Mouse (Mus musculus): ENCODE measurements around the gene Cldn18. TPM values are rescaled to one million over a fixed set of nuclear protein-coding genes. Genes with fewer than 3 reads are reported as not detected.

The Cldn18 gene
- total and polyA plus RNA-seq, 3 experiments: not detected

GRCm38 (mm10) chr9:99750272-99750671 lies 33.2 kb upstream of the Cldn18 start:
- no peak overlapping the region for H3K9ac ChIP-seq (ENCODE audit: control insufficient read depth, low read depth, low read length, poor library complexity, severe bottlenecking)
- H3K4me1 ChIP-seq (ENCODE audit: control insufficient read depth in 1 of 2, insufficient read depth in 2 of 2, low read length in 2 of 2): no peaks in the 10 kb centered on the region
- TF ChIP-seq TAL1 (IDR thresholded peaks at IDR 0.05; ENCODE audit: low read length): no peak
- TF ChIP-seq HCFC1 (IDR thresholded peaks at IDR 0.05; ENCODE audit: low read depth, low read length): no peak
- no peak for TF ChIP-seq BHLHE40 (IDR thresholded peaks at IDR 0.05; ENCODE audit: borderline replicate concordance, low read depth, low read length)
- TF ChIP-seq CHD2 (IDR thresholded peaks at IDR 0.05; ENCODE audit: low read length): no peak
- TF ChIP-seq UBTF (IDR thresholded peaks at IDR 0.05; ENCODE audit: borderline replicate concordance, insufficient read depth, low read depth, low read length): no peak
- TF ChIP-seq POLR2AphosphoS2 (IDR thresholded peaks at IDR 0.05; ENCODE audit: low read length): no peak
- no peak overlapping the region for H3K27ac ChIP-seq (ENCODE audit: control insufficient read depth, low read depth, low read length)
- H3K79me2 ChIP-seq (ENCODE audit: control insufficient read depth, insufficient read depth, low read length, poor library complexity): no peaks in the 10 kb centered on the region
- H3K4me3 ChIP-seq (ENCODE audit: control insufficient read depth in 1 of 2, insufficient read depth in 1 of 2, low read depth in 2 of 2, low read length in 2 of 2): no peak overlapping the region
- no peak for DNase-seq (ENCODE audit: low read depth, low spot score)
- no peaks in the 10 kb centered on the region for H3K27me3 ChIP-seq (ENCODE audit: control insufficient read depth in 1 of 2, insufficient read depth in 2 of 2, low read length in 2 of 2)
- H3K9me3 ChIP-seq (replicated peaks; ENCODE audit: insufficient read depth, low read length): no peaks in the 10 kb centered on the region
- no peaks in the 10 kb centered on the region for H3K36me3 ChIP-seq (ENCODE audit: control insufficient read depth in 1 of 2, insufficient read depth in 2 of 2, low read length in 2 of 2)

DNA sequence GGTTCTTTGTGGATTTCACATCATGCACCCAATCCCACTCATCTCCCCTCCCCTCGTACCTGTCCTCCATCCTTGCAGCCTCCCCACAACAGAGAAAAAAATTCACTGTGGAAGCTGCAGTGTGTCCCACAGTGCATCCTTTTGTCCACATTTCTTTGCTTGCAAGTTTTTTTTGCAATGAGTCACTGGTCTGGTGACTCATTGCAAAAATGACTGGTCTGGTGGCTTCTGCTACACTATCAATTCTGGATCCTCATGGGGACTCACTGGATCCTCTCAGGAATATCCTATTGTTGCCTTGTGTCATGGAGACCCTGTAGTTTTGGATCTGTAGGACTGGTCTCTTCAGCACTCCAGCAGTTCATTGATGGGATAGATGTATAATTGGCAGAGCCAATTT lies 31.2 kb upstream of the Cldn18 start:
- Histone ChIP-seq H3K4me3 (ENCODE audit: control insufficient read depth in 1 of 2, insufficient read depth in 1 of 2, low read depth in 2 of 2, low read length in 2 of 2) (no peak overlapping the region), H3K79me2 (ENCODE audit: control insufficient read depth, insufficient read depth, low read length, poor library complexity) (no peaks in the 10 kb centered on the region), H3K27ac (ENCODE audit: control insufficient read depth, low read depth, low read length) (no peak overlapping the region), H3K27me3 (ENCODE audit: control insufficient read depth in 1 of 2, insufficient read depth in 2 of 2, low read length in 2 of 2) (no peaks in the 10 kb centered on the region), H3K4me1 (ENCODE audit: control insufficient read depth in 1 of 2, insufficient read depth in 2 of 2, low read length in 2 of 2) (no peaks in the 10 kb centered on the region), H3K36me3 (ENCODE audit: control insufficient read depth in 1 of 2, insufficient read depth in 2 of 2, low read length in 2 of 2) (no peaks in the 10 kb centered on the region), H3K9me3 (replicated peaks; ENCODE audit: insufficient read depth, low read length) (no peaks in the 10 kb centered on the region), H3K9ac (ENCODE audit: control insufficient read depth, low read depth, low read length, poor library complexity, severe bottlenecking) (no peak overlapping the region)
- no peak for TF ChIP-seq TCF12 (IDR thresholded peaks at IDR 0.05; ENCODE audit: low read depth, low read length)
- no peak for TF ChIP-seq E2F4 (IDR thresholded peaks at IDR 0.05; ENCODE audit: borderline replicate concordance, low read depth, low read length)
- no peak for TF ChIP-seq SIN3A (IDR thresholded peaks at IDR 0.05; ENCODE audit: low read length)
- no peak for DNase-seq (ENCODE audit: low read depth, low spot score)

GRCm38 (mm10) chr9:99747731-99748130 lies 30.7 kb upstream of the Cldn18 start:
- Histone ChIP-seq H3K36me3 (ENCODE audit: control insufficient read depth in 1 of 2, insufficient read depth in 2 of 2, low read length in 2 of 2) (no peaks in the 10 kb centered on the region), H3K9me3 (replicated peaks; ENCODE audit: insufficient read depth, low read length) (no peaks in the 10 kb centered on the region), H3K4me3 (ENCODE audit: control insufficient read depth in 1 of 2, insufficient read depth in 1 of 2, low read depth in 2 of 2, low read length in 2 of 2) (no peak overlapping the region), H3K27ac (ENCODE audit: control insufficient read depth, low read depth, low read length) (no peak overlapping the region), H3K9ac (ENCODE audit: control insufficient read depth, low read depth, low read length, poor library complexity, severe bottlenecking) (no peak overlapping the region), H3K79me2 (ENCODE audit: control insufficient read depth, insufficient read depth, low read length, poor library complexity) (no peaks in the 10 kb centered on the region), H3K27me3 (ENCODE audit: control insufficient read depth in 1 of 2, insufficient read depth in 2 of 2, low read length in 2 of 2) (no peaks in the 10 kb centered on the region), H3K4me1 (ENCODE audit: control insufficient read depth in 1 of 2, insufficient read depth in 2 of 2, low read length in 2 of 2) (no peaks in the 10 kb centered on the region)
- TF ChIP-seq TCF12 (IDR thresholded peaks at IDR 0.05; ENCODE audit: low read depth, low read length) (no peak), USF2 (IDR thresholded peaks at IDR 0.05; ENCODE audit: borderline replicate concordance in 1 of 2, insufficient read depth in 1 of 2, low read depth in 1 of 2, low read length in 2 of 2) (no peak), CHD2 (IDR thresholded peaks at IDR 0.05; ENCODE audit: low read length) (no peak), ETS1 (IDR thresholded peaks at IDR 0.05; ENCODE audit: low read depth, low read length) (no peak), MAX (IDR thresholded peaks at IDR 0.05; ENCODE audit: low read length) (no peak), KAT2A (conservative IDR thresholded peaks at IDR 0.05; ENCODE audit: low read depth, low read length) (no peak), POLR2AphosphoS5 (IDR thresholded peaks at IDR 0.05; ENCODE audit: borderline replicate concordance, low read depth, low read length) (no peak), MXI1 (IDR thresholded peaks at IDR 0.05; ENCODE audit: low read depth, low read length) (no peak)
- no peak for DNase-seq (ENCODE audit: low read depth, low spot score)
